Comparison of ENCODE assay signal across 8 mouse cellular contexts in the genomic region with DNA sequence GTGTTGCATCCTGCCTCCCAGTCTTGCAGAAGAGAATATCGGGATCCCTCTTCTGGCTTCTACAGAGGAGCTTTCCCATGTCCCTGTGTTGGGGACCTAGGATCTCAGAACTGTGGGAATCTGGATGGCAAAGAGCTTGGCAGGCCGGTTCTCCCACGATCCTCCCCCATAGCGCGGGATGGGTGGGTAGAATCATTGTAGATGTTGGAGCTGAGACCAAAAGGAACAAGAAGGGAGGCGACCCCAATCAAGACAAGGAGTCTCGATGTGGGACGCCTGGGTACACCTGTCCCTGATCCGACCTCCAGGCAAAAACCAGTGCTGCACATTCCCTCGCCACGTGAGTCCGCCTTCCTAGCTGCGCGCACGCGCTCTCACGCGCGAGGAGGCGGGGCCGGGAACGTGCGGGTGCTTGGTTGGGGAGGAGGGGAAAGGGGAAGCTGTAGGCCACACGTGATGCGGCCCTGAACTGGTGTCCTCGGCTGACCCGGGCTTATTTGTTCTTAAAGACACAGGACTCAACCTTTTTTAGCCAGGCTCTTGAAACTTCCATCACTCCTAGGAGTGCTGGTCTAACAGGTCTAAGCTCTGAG. TPM values are rescaled to one million over a fixed set of nuclear protein-coding genes. Genes with fewer than 3 reads are reported as not detected.
A peak's percentile ranks its signal among the peaks of the same experiment; 100 is the strongest.
DNase-seq lines count a peak whose midpoint lies in the region; ATAC-seq and TF ChIP-seq lines count a peak whose summit lies in the region.

No protein-coding gene starts in this region.

- in situ Hi-C loops in CH12.LX (cut with MboI; ENCODE audit: low pct_ligation_motif_present, low pct_unique_long_range_greater_than_20kb, low sequenced_read_pairs): no loop called here

- no peaks in the 10 kb centered on the region for H3K79me2 ChIP-seq in CH12.LX (replicated peaks; ENCODE audit: control insufficient read depth, extremely low read depth, insufficient read depth, poor library complexity, severe bottlenecking)

- peak; percentile 91 for DNase-seq in CH12.LX (ENCODE audit: extremely low read depth)
- DNase-seq in c-Kit-positive CD71-positive TER-119-positive erythroid progenitor cells, embryonic 14.5 days (ENCODE audit: low spot score): peak; percentile 68
- DNase-seq in heart, postnatal 4 days: peak; percentile 97
- DNase-seq in layer of hippocampus, adult 9-10 months (ENCODE audit: low spot score): peak; percentile 86
- peak; percentile 86 to 92 for DNase-seq in thymus, adult 18-20 months

- H3K9me3 ChIP-seq in CH12.LX (replicated peaks; ENCODE audit: low read length): no peaks in the 10 kb centered on the region
- H3K9me3 ChIP-seq in forebrain, embryonic 15.5 days: no peaks in the 10 kb centered on the region
- H3K9me3 ChIP-seq in lung, embryonic 15.5 days: no peaks in the 10 kb centered on the region

- H3K4me2 ChIP-seq in CH12.LX (ENCODE audit: insufficient read depth, low read depth, poor library complexity, severe bottlenecking): peak overlapping the region; percentile 91
- H3K4me2 ChIP-seq in forebrain, embryonic 15.5 days (replicated peaks): peak overlapping the region; percentile 98
- peak overlapping the region; percentile 98 for H3K4me2 ChIP-seq in lung, embryonic 15.5 days

- H3K27ac ChIP-seq in CH12.LX (ENCODE audit: insufficient read depth, low read depth): peak overlapping the region; percentile 87
- H3K27ac ChIP-seq in forebrain, embryonic 15.5 days (replicated peaks): peak overlapping the region; percentile 70
- H3K27ac ChIP-seq in lung, embryonic 15.5 days: peak overlapping the region; percentile 86
- peak overlapping the region; percentile 100 for H3K27ac ChIP-seq in olfactory bulb, adult 2 months (ENCODE audit: insufficient read depth, low read depth, low read length)

- no peak for TF ChIP-seq EP300 in CH12.LX (IDR thresholded peaks at IDR 0.05; ENCODE audit: low read length)

- TF ChIP-seq POLR2A in CH12.LX (IDR thresholded peaks at IDR 0.05; ENCODE audit: low read depth, low read length): peak; percentile 65; the same call in 1 of the 2 replicates
- TF ChIP-seq POLR2A in olfactory bulb, adult 2 months (IDR thresholded peaks at IDR 0.05; ENCODE audit: insufficient read depth, low read depth, low read length): peak; percentile 60; the same call in 1 of the 2 replicates

- peaks cover 23 to 37% of the 10 kb centered on the region in 2 experiments for H3K36me3 ChIP-seq in CH12.LX (replicated peaks in 1 of 2; ENCODE audit: control insufficient read depth in 1 of 2, insufficient read depth in 1 of 2, low read length in 1 of 2)
- peaks cover 28% of the 10 kb centered on the region for H3K36me3 ChIP-seq in forebrain, embryonic 15.5 days
- peaks cover 22% of the 10 kb centered on the region for H3K36me3 ChIP-seq in lung, embryonic 15.5 days

- H3K27me3 ChIP-seq in CH12.LX (replicated peaks): no peaks in the 10 kb centered on the region
- no peaks in the 10 kb centered on the region for H3K27me3 ChIP-seq in forebrain, embryonic 15.5 days
- no peaks in the 10 kb centered on the region for H3K27me3 ChIP-seq in lung, embryonic 15.5 days

- peak overlapping the region; percentile 53 to 77 (median 56) for H3K4me3 ChIP-seq in CH12.LX (replicated peaks in 1 of 3; ENCODE audit: low read depth in 2 of 3, low read length in 2 of 3, poor library complexity in 1 of 3)
- H3K4me3 ChIP-seq in forebrain, embryonic 15.5 days: peak overlapping the region; percentile 56
- H3K4me3 ChIP-seq in lung, embryonic 15.5 days: peak overlapping the region; percentile 61
- peak overlapping the region; percentile 83 for H3K4me3 ChIP-seq in olfactory bulb, adult 2 months (ENCODE audit: insufficient read depth, low read depth, low read length)

- peaks cover 0 to 46% of the 10 kb centered on the region in 2 experiments; a peak in 2 of 4 replicates for H3K4me1 ChIP-seq in CH12.LX (ENCODE audit: control insufficient read depth in 1 of 2, insufficient read depth in 2 of 2)
- H3K4me1 ChIP-seq in forebrain, embryonic 15.5 days: peaks cover 63% of the 10 kb centered on the region
- peaks cover 52% of the 10 kb centered on the region for H3K4me1 ChIP-seq in lung, embryonic 15.5 days
- H3K4me1 ChIP-seq in olfactory bulb, adult 2 months (ENCODE audit: control insufficient read depth, insufficient read depth, low read length): peaks cover 60% of the 10 kb centered on the region

- WGBS in forebrain, embryonic 15.5 days: under 1% methylated on average over 27 of the region's 27 CpGs
- WGBS in lung, embryonic 15.5 days: under 1% methylated on average over 27 of the region's 27 CpGs
- 0% methylated on average over 27 of the region's 27 CpGs for WGBS in olfactory bulb, adult 2 months

- TF ChIP-seq CTCF in CH12.LX (conservative IDR thresholded peaks at IDR 0.05 in 1 of 2, IDR thresholded peaks at IDR 0.05 in 1 of 2; ENCODE audit: low read depth in 2 of 2, low read length in 2 of 2): no peak
- no peak for TF ChIP-seq CTCF in olfactory bulb, adult 2 months (IDR thresholded peaks at IDR 0.05; ENCODE audit: insufficient read depth, low read depth, low read length)

- TF ChIP-seq RAD21 in CH12.LX (IDR thresholded peaks at IDR 0.05; ENCODE audit: low read depth, low read length): no peak

- peak overlapping the region; percentile 75 for H3K9ac ChIP-seq in CH12.LX (ENCODE audit: insufficient read depth, low read depth)
- H3K9ac ChIP-seq in forebrain, embryonic 15.5 days (replicated peaks): peak overlapping the region; percentile 70
- H3K9ac ChIP-seq in lung, embryonic 15.5 days: peak overlapping the region; percentile 8; the same call in 1 of the 2 replicates

- no peak for ATAC-seq in forebrain, embryonic 15.5 days (replicated peaks)
- ATAC-seq in lung, embryonic 15.5 days (ENCODE audit: borderline replicate concordance, extremely low read depth, low FRiP score, low TSS enrichment): peak; percentile 16; the same call in 1 of the 2 replicates

- dilution Hi-C loops in CH12.LX (cut with MboI; ENCODE audit: extremely low pct_ligation_motif_present, extremely low pct_unique_long_range_greater_than_20kb, low sequenced_read_pairs): no loop called here

TF ChIP-seq in CH12.LX, 34 proteins besides CTCF, POLR2A, EP300 and RAD21 (continues in another document):
- TF ChIP-seq SMC3 (IDR thresholded peaks at IDR 0.05; ENCODE audit: low read depth, low read length) (no peak), ELF1 (IDR thresholded peaks at IDR 0.05; ENCODE audit: low read depth, low read length) (peak; percentile 63; the same call in 1 of the 2 replicates), KAT2A (IDR thresholded peaks at IDR 0.05; ENCODE audit: insufficient replicate concordance, low read length) (no peak), GABPA (IDR thresholded peaks at IDR 0.05; ENCODE audit: insufficient replicate concordance, low read depth, low read length) (no peak), USF1 (IDR thresholded peaks at IDR 0.05; ENCODE audit: low read depth, low read length) (peak; percentile 88), CHD1 (IDR thresholded peaks at IDR 0.05; ENCODE audit: low read depth, low read length) (no peak), BHLHE40 (IDR thresholded peaks at IDR 0.05; ENCODE audit: low read depth, low read length) (peak; percentile 100)

RNA-seq across cellular contexts. Expression of a gene that starts 2.6 kb away (rescaled TPM):
- total RNA-seq in CH12.LX (2012; rRNA removed): 7.9 and 8.5 TPM in 2 replicates
- 11.0 and 12.4 TPM in 2 replicates for total RNA-seq in CH12.LX (2014; rRNA removed)
- 7.2 and 10.4 TPM in 2 replicates for polyA plus RNA-seq in CH12.LX (2012; ENCODE audit: insufficient read length, low read depth)
- 3.6 and 4.1 TPM in 2 replicates for polyA plus RNA-seq in forebrain, embryonic 15.5 days (2015; fragmentation: Nextera tagmentation; extraction: Ambion mirVana)
- total RNA-seq in heart, postnatal 4 days (2021): 10 to 100 TPM; 22.6 to 25.1 TPM
- 2.7 and 3.1 TPM in 2 replicates for polyA plus RNA-seq in lung, embryonic 15.5 days (2015; fragmentation: Nextera tagmentation; extraction: Ambion mirVana)
- 386 TPM in 1 of 2 replicates, not detected in the other for polyA plus RNA-seq in olfactory bulb, adult 2 months (2012; ENCODE audit: insufficient read depth, insufficient read length, low replicate concordance, missing spikeins)

RNA-seq across cellular contexts. Expression of a gene that starts 7.8 kb away (rescaled TPM):
- total RNA-seq in CH12.LX (2012; rRNA removed) (3,614 and 3,766 TPM in 2 replicates), CH12.LX (2014; rRNA removed) (3,153 and 3,204 TPM in 2 replicates)
- 2,393 and 2,438 TPM in 2 replicates for polyA plus RNA-seq in CH12.LX (2012; ENCODE audit: insufficient read length, low read depth)
- 633 and 683 TPM in 2 replicates for polyA plus RNA-seq in forebrain, embryonic 15.5 days (2015; fragmentation: Nextera tagmentation; extraction: Ambion mirVana)
- 100 to 1,000 TPM; 787 to 798 TPM for total RNA-seq in heart, postnatal 4 days (2021)
- 1,016 and 1,098 TPM in 2 replicates for polyA plus RNA-seq in lung, embryonic 15.5 days (2015; fragmentation: Nextera tagmentation; extraction: Ambion mirVana)
- polyA plus RNA-seq in olfactory bulb, adult 2 months (2012; ENCODE audit: insufficient read depth, insufficient read length, low replicate concordance, missing spikeins): not detected in 2 replicates

RNA-seq across cellular contexts. Expression of a gene that starts 7.8 kb away (rescaled TPM):
- total RNA-seq in CH12.LX (2012; rRNA removed) (0.25 TPM in 1 of 2 replicates, not detected in the other), CH12.LX (2014; rRNA removed) (not detected in 2 replicates)
- polyA plus RNA-seq in CH12.LX (2012; ENCODE audit: insufficient read length, low read depth): 0.61 TPM in 1 of 2 replicates, not detected in the other
- 39.0 and 39.8 TPM in 2 replicates for polyA plus RNA-seq in forebrain, embryonic 15.5 days (2015; fragmentation: Nextera tagmentation; extraction: Ambion mirVana)
- total RNA-seq in heart, postnatal 4 days (2021): 1 to 10 TPM; 4.5 to 5.0 TPM
- polyA plus RNA-seq in lung, embryonic 15.5 days (2015; fragmentation: Nextera tagmentation; extraction: Ambion mirVana): 2.4 and 4.6 TPM in 2 replicates
- not detected in 2 replicates for polyA plus RNA-seq in olfactory bulb, adult 2 months (2012; ENCODE audit: insufficient read depth, insufficient read length, low replicate concordance, missing spikeins)

RNA-seq across cellular contexts. Expression of a gene that starts 10.3 kb away (rescaled TPM):
- 16.6 and 19.2 TPM in 2 replicates for total RNA-seq in CH12.LX (2012; rRNA removed)
- total RNA-seq in CH12.LX (2014; rRNA removed): 7.3 and 9.4 TPM in 2 replicates
- 21.8 and 22.4 TPM in 2 replicates for polyA plus RNA-seq in CH12.LX (2012; ENCODE audit: insufficient read length, low read depth)
- polyA plus RNA-seq in forebrain, embryonic 15.5 days (2015; fragmentation: Nextera tagmentation; extraction: Ambion mirVana): 29.0 and 30.2 TPM in 2 replicates
- 10 to 100 TPM; 14.2 to 16.7 TPM for total RNA-seq in heart, postnatal 4 days (2021)
- polyA plus RNA-seq in lung, embryonic 15.5 days (2015; fragmentation: Nextera tagmentation; extraction: Ambion mirVana): 26.4 and 26.5 TPM in 2 replicates
- polyA plus RNA-seq in olfactory bulb, adult 2 months (2012; ENCODE audit: insufficient read depth, insufficient read length, low replicate concordance, missing spikeins): not detected in 2 replicates

RNA-seq across cellular contexts. Expression of a gene that starts 13.3 kb away (rescaled TPM):
- total RNA-seq in CH12.LX (2012; rRNA removed) (0.04 and 0.08 TPM in 2 replicates), CH12.LX (2014; rRNA removed) (0.18 and 0.26 TPM in 2 replicates)
- 0.33 and 0.46 TPM in 2 replicates for polyA plus RNA-seq in CH12.LX (2012; ENCODE audit: insufficient read length, low read depth)
- polyA plus RNA-seq in forebrain, embryonic 15.5 days (2015; fragmentation: Nextera tagmentation; extraction: Ambion mirVana): 0.14 TPM in 1 of 2 replicates, not detected in the other
- under 1 TPM; 0.14 to 0.18 TPM for total RNA-seq in heart, postnatal 4 days (2021)
- polyA plus RNA-seq in lung, embryonic 15.5 days (2015; fragmentation: Nextera tagmentation; extraction: Ambion mirVana): 0.21 and 0.42 TPM in 2 replicates
- polyA plus RNA-seq in olfactory bulb, adult 2 months (2012; ENCODE audit: insufficient read depth, insufficient read length, low replicate concordance, missing spikeins): not detected in 2 replicates

Comparison
In these comparisons a context has a peak if more than half of its experiments do, and no peak if none do; other contexts are left out.
1. H3K9ac ChIP-seq: peak in every context shown above with its lines; median percentile 75 in CH12.LX; 70 in forebrain, embryonic 15.5 days; 8 in lung, embryonic 15.5 days.